Mouse (Mus musculus) heart, postnatal 0 days (tissue): ENCODE results near the gene Ebpl.

Source experiments
- CTCF ChIP-seq: IDR thresholded peaks from 2 replicates; pipeline ENCODE4 v1.5.1; 2016; ENCODE audit warnings: antibody characterized with exemption, control low read depth, low read depth
- EP300 ChIP-seq: IDR thresholded peaks from 2 replicates; pipeline ENCODE4 v1.6.1; 2016; ENCODE audit warnings: antibody characterized with exemption, low read depth

DNA sequence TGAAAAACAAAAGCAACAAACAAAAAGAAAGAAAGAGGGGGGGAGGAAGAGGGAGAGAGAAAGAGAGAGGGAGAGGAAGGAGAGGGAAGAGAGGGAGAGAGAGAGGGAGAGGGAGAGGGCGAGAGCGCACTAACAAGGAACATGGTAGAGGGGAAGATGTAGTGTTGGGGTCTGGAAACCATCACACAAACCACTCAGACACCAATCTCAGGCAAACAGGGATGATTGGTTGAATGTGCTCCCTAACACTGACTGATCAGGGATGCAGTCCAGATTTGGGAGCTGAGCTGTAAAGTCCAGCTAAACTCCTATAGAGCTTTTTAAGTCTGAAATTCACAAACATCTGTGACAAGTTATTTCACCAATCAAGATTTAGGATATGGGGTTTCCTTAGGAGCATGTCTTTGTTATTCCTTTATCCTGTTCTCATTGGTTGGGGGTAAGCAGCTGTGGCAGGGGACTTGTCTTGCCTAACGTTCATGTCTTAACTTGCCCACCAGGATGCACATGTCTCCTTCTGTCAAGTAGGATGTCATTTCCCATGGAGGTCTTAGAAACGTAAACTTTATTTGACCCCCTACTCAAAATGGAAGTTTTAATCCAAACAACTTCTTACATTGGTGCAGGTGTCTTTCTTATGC, 56.1 kb downstream of the Ebpl start:
- TF ChIP-seq EP300, result no peak
- no peak for TF ChIP-seq CTCF
